Mouse (Mus musculus): ENCODE measurements at regions not wholly inside any gene's neighbourhood (a gene's known extent, or its start where the extent isn't known, plus 50 kb on each side); places are given as distances from the start of the nearest gene placed in this dataset.

GRCm38 (mm10) chr13:111366871-111367270, 112.1 kb downstream of the Actbl2 start:
- TF ChIP-seq CTCF (IDR thresholded peaks at IDR 0.05; ENCODE audit: extremely low read depth, insufficient read length, insufficient replicate concordance, low read depth, low read length) (no peak), POLR2A (IDR thresholded peaks at IDR 0.05; ENCODE audit: low read depth, low read length) (no peak)
